In the genomic region with DNA sequence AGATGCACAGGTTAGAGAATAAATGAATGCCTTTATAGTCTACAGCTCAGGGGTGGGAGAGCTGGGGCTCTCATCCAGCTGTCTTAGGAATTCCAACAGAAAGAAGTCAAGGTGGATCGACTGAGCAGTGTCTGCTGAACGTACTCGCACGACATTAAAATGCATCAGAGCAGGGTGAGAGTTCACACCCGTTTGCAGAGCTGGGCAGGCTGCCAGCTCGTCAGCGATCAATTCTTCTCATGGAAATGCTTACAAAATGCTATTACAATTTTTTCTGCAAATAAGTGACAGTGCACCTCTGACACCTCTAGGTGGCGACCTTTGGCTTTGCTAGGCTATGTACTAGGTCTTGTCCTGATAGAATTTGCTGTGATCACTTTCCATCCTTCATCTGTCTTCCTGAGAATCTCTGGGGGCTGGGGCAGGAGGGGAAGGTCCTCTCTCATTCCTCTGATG, we compare ENCODE assay signal across 7 mouse cellular contexts.
DNase-seq lines count a peak whose midpoint lies in the region; ATAC-seq and TF ChIP-seq lines count a peak whose summit lies in the region.

No protein-coding gene starts in this region.

- peak; percentile 15 for DNase-seq in ES-E14 (ENCODE audit: low read depth, low spot score)
- DNase-seq in adrenal gland, adult (ENCODE audit: inconsistent age in 2 of 2, low spot score in 1 of 2) = peak; percentile 12 to 63
- DNase-seq in embryo, embryonic 9.5 days (ENCODE audit: extremely low spot score) = peak; percentile 14
- DNase-seq in right cerebral cortex, adult 18-20 months = peak; percentile 52
- no peak for DNase-seq in thymus, postnatal 36 days

- H3K27me3 ChIP-seq in kidney, embryonic 16.5 days (ENCODE audit: insufficient read depth, low read length) = no peaks in the 10 kb centered on the region
- H3K27me3 ChIP-seq in limb, embryonic 12.5 days = no peaks in the 10 kb centered on the region

- H3K4me1 ChIP-seq in ES-E14 (ENCODE audit: control insufficient read depth in 2 of 2, insufficient read depth in 2 of 2, low read length in 2 of 2, poor library complexity in 1 of 2) = no peaks in the 10 kb centered on the region
- no peaks in the 10 kb centered on the region for H3K4me1 ChIP-seq in kidney, embryonic 16.5 days (ENCODE audit: insufficient read depth, low read length)
- no peaks in the 10 kb centered on the region for H3K4me1 ChIP-seq in limb, embryonic 12.5 days (replicated peaks)

- H3K27ac ChIP-seq in ES-E14 (ENCODE audit: insufficient read depth, low read depth, low read length, poor library complexity, severe bottlenecking) = no peak overlapping the region
- no peak overlapping the region for H3K27ac ChIP-seq in kidney, embryonic 16.5 days (ENCODE audit: low read length)
- no peak overlapping the region for H3K27ac ChIP-seq in limb, embryonic 12.5 days

- WGBS in kidney, embryonic 16.5 days = 41% methylated on average over 8 of the region's 8 CpGs
- 40% methylated on average over 8 of the region's 8 CpGs for WGBS in limb, embryonic 12.5 days

- in situ Hi-C loops in ES-E14 (cut with MboI; ENCODE audit: low sequenced_read_pairs in 2 of 2, unreplicated experiment in 2 of 2) = no loop called here

- H3K9ac ChIP-seq in ES-E14 (ENCODE audit: insufficient read depth, low read depth, low read length, poor library complexity, severe bottlenecking) = no peak overlapping the region
- H3K9ac ChIP-seq in kidney, embryonic 16.5 days (replicated peaks; ENCODE audit: low read length) = no peak overlapping the region
- H3K9ac ChIP-seq in limb, embryonic 12.5 days (replicated peaks) = no peak overlapping the region

- no peaks in the 10 kb centered on the region for H3K9me3 ChIP-seq in ES-E14 (ENCODE audit: control insufficient read depth, insufficient read depth, low read depth, low read length)
- no peaks in the 10 kb centered on the region for H3K9me3 ChIP-seq in kidney, embryonic 16.5 days (ENCODE audit: low read length)
- no peaks in the 10 kb centered on the region for H3K9me3 ChIP-seq in limb, embryonic 12.5 days

- H3K4me3 ChIP-seq in ES-E14 (ENCODE audit: insufficient read depth in 1 of 2, low read depth in 1 of 2, low read length in 2 of 2, poor library complexity in 1 of 2, severe bottlenecking in 1 of 2) = no peak overlapping the region
- H3K4me3 ChIP-seq in kidney, embryonic 16.5 days (ENCODE audit: low read length) = no peak overlapping the region
- no peak overlapping the region for H3K4me3 ChIP-seq in limb, embryonic 12.5 days (replicated peaks)

- no peak overlapping the region for H3K4me2 ChIP-seq in kidney, embryonic 16.5 days (replicated peaks; ENCODE audit: low read depth, low read length)
- H3K4me2 ChIP-seq in limb, embryonic 12.5 days = no peak overlapping the region

- ATAC-seq in kidney, embryonic 16.5 days (ENCODE audit: low FRiP score, low TSS enrichment) = 0 out of 2 replicates have a peak, but pooled peaks have one; percentile 42
- ATAC-seq in limb, embryonic 12.5 days (ENCODE audit: insufficient number of reproducible peaks, insufficient read depth, low FRiP score, low TSS enrichment, low read depth) = peak; percentile 31; the same call in 1 of the 2 replicates

- no peaks in the 10 kb centered on the region for H3K36me3 ChIP-seq in ES-E14 (ENCODE audit: control insufficient read depth, insufficient read depth, low read length, poor library complexity, severe bottlenecking)
- H3K36me3 ChIP-seq in kidney, embryonic 16.5 days (ENCODE audit: insufficient read depth, low read length) = no peaks in the 10 kb centered on the region
- H3K36me3 ChIP-seq in limb, embryonic 12.5 days = no peaks in the 10 kb centered on the region

TF ChIP-seq in ES-E14, 5 proteins besides CTCF, POLR2A, EP300 and RAD21:
- TF ChIP-seq ZNF384 (IDR thresholded peaks at IDR 0.05; ENCODE audit: low read depth, low read length) (no peak), CHD2 (IDR thresholded peaks at IDR 0.05; ENCODE audit: low read depth, low read length) (no peak), ZC3H11A (IDR thresholded peaks at IDR 0.05; ENCODE audit: borderline replicate concordance, low read depth, low read length) (peak; percentile 29; the same call in 1 of the 2 replicates), MAFK (IDR thresholded peaks at IDR 0.05; ENCODE audit: insufficient read depth, low read depth, low read length) (no peak)

Comparison
In these comparisons a context has a peak if more than half of its experiments do, and no peak if none do; other contexts are left out.
1. DNase-seq: peak in ES-E14 (single experiment), adrenal gland, adult (2 of 2), embryo, embryonic 9.5 days (single experiment) and right cerebral cortex, adult 18-20 months (single experiment); none in thymus, postnatal 36 days (0 of 2).